Mouse (Mus musculus) heart, postnatal 0 days (tissue): ENCODE measurements at regions not wholly inside any gene's neighbourhood (a gene's known extent, or its start where the extent isn't known, plus 50 kb on each side); places are given as distances from the start of the nearest gene placed in this dataset.

Source experiments
- CTCF ChIP-seq: IDR thresholded peaks from 2 replicates; pipeline ENCODE4 v1.5.1; 2016; ENCODE audit warnings: antibody characterized with exemption, control low read depth, low read depth
- EP300 ChIP-seq: IDR thresholded peaks from 2 replicates; pipeline ENCODE4 v1.6.1; 2016; ENCODE audit warnings: antibody characterized with exemption, low read depth

DNA sequence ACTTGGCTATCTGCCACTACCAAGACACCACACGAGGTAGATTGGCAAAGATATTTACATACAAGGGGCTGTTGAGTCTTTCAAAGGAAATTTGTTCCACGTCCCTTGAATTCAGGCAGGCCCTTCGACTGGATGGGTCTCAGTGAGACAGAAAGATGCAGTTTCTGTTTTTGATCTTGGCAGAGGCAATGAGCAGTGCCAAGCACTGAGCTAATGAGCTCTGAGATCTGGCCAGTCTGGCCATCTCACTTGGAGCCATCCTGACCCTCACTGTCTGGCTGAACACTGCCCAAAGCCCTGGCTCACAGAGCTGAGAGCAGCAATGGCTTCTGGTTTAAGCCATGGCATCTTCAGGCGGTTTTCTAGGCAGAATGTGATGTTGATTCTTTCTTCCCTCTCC, 65.3 kb downstream of the Zfp706 start:
- TF ChIP-seq CTCF = no peak
- TF ChIP-seq EP300 = no peak
